Mouse (Mus musculus): ENCODE results near the gene Cpne9. TPM values are rescaled to one million over a fixed set of nuclear protein-coding genes. Genes with fewer than 3 reads are reported as not detected.

Cpne9 gene
- polyA plus RNA-seq, 1 experiment from 2014 or later, result not detected

GRCm38 (mm10) chr6:113250786-113251185 lies 31.3 kb upstream of the Cpne9 start:
- ATAC-seq (replicated peaks; ENCODE audit: low FRiP score, low read depth) (no peak), DNase-seq (ENCODE audit: low spot score) (no peak)
- TF ChIP-seq CTCF (IDR thresholded peaks at IDR 0.05; ENCODE audit: low read depth), result no peak
- WGBS, result 84% methylated on average over 5 of the region's 5 CpGs
- no peaks in the 10 kb centered on the region for H3K27me3 ChIP-seq (ENCODE audit: insufficient read depth, low read length)
- H3K36me3 ChIP-seq (ENCODE audit: insufficient read depth, low read length), result peaks cover 37% of the 10 kb centered on the region
- H3K4me2 ChIP-seq (ENCODE audit: low read length), result no peak overlapping the region
- no peak overlapping the region for H3K4me3 ChIP-seq (replicated peaks; ENCODE audit: low read depth, low read length)
- H3K4me1 ChIP-seq (replicated peaks; ENCODE audit: insufficient read depth, low read length), result no peaks in the 10 kb centered on the region
- H3K27ac ChIP-seq, result no peak overlapping the region
- no peaks in the 10 kb centered on the region for H3K9me3 ChIP-seq (replicated peaks; ENCODE audit: low read length)
- no peak overlapping the region for H3K9ac ChIP-seq (ENCODE audit: low read depth, low read length)

- Histone ChIP-seq H3K4me1 (replicated peaks; ENCODE audit: insufficient read depth, low read length) (no peaks in the 10 kb centered on the region), H3K4me3 (replicated peaks; ENCODE audit: low read depth, low read length) (no peak overlapping the region), H3K9ac (ENCODE audit: low read depth, low read length) (no peak overlapping the region), H3K36me3 (ENCODE audit: insufficient read depth, low read length) (peaks cover 43% of the 10 kb centered on the region), H3K4me2 (ENCODE audit: low read length) (no peak overlapping the region), H3K27me3 (ENCODE audit: insufficient read depth, low read length) (no peaks in the 10 kb centered on the region), H3K27ac (no peak overlapping the region), H3K9me3 (replicated peaks; ENCODE audit: low read length) (no peaks in the 10 kb centered on the region)
- DNase-seq (ENCODE audit: low spot score), result no peak
- ATAC-seq (replicated peaks; ENCODE audit: low FRiP score, low read depth), result no peak
- peak; percentile 28; the same call in 1 of the 2 replicates for TF ChIP-seq CTCF (IDR thresholded peaks at IDR 0.05; ENCODE audit: low read depth)
Measured at GRCm38 (mm10) chr6:113251921-113252320, 30.2 kb upstream of the Cpne9 start.

- H3K27me3 ChIP-seq (ENCODE audit: insufficient read depth, low read length), result no peaks in the 10 kb centered on the region
- H3K4me3 ChIP-seq (replicated peaks; ENCODE audit: low read depth, low read length), result no peak overlapping the region
- no peak overlapping the region for H3K4me2 ChIP-seq (ENCODE audit: low read length)
- no peak overlapping the region for H3K9ac ChIP-seq (ENCODE audit: low read depth, low read length)
- no peak for TF ChIP-seq CTCF (IDR thresholded peaks at IDR 0.05; ENCODE audit: low read depth)
- H3K36me3 ChIP-seq (ENCODE audit: insufficient read depth, low read length), result peaks cover 51% of the 10 kb centered on the region
- H3K4me1 ChIP-seq (replicated peaks; ENCODE audit: insufficient read depth, low read length), result no peaks in the 10 kb centered on the region
- H3K27ac ChIP-seq, result no peak overlapping the region
- DNase-seq (ENCODE audit: low spot score) (no peak), ATAC-seq (replicated peaks; ENCODE audit: low FRiP score, low read depth) (no peak)
- no peaks in the 10 kb centered on the region for H3K9me3 ChIP-seq (replicated peaks; ENCODE audit: low read length)
Measured at GRCm38 (mm10) chr6:113254899-113255298, 27.2 kb upstream of the Cpne9 start.

- Histone ChIP-seq H3K27ac (no peak overlapping the region), H3K36me3 (ENCODE audit: insufficient read depth, low read length) (peaks cover 60% of the 10 kb centered on the region), H3K9me3 (replicated peaks; ENCODE audit: low read length) (no peaks in the 10 kb centered on the region), H3K27me3 (ENCODE audit: insufficient read depth, low read length) (no peaks in the 10 kb centered on the region), H3K4me2 (ENCODE audit: low read length) (no peak overlapping the region), H3K4me3 (replicated peaks; ENCODE audit: low read depth, low read length) (no peak overlapping the region), H3K4me1 (replicated peaks; ENCODE audit: insufficient read depth, low read length) (no peaks in the 10 kb centered on the region), H3K9ac (ENCODE audit: low read depth, low read length) (no peak overlapping the region)
- TF ChIP-seq CTCF (IDR thresholded peaks at IDR 0.05; ENCODE audit: low read depth), result peak; percentile 20; the same call in 1 of the 2 replicates
- 84% methylated on average over 8 of the region's 8 CpGs for WGBS
- DNase-seq (ENCODE audit: low spot score) (no peak), ATAC-seq (replicated peaks; ENCODE audit: low FRiP score, low read depth) (no peak)
Measured at GRCm38 (mm10) chr6:113261174-113261858, 20.8 kb upstream of the Cpne9 start.

GRCm38 (mm10) chr6:113263531-113263930 lies 18.6 kb upstream of the Cpne9 start:
- no peak for TF ChIP-seq CTCF (IDR thresholded peaks at IDR 0.05; ENCODE audit: low read depth)
- Histone ChIP-seq H3K27me3 (ENCODE audit: insufficient read depth, low read length) (no peaks in the 10 kb centered on the region), H3K4me2 (ENCODE audit: low read length) (no peak overlapping the region), H3K9ac (ENCODE audit: low read depth, low read length) (no peak overlapping the region), H3K4me1 (replicated peaks; ENCODE audit: insufficient read depth, low read length) (no peaks in the 10 kb centered on the region), H3K27ac (no peak overlapping the region), H3K9me3 (replicated peaks; ENCODE audit: low read length) (no peaks in the 10 kb centered on the region), H3K36me3 (ENCODE audit: insufficient read depth, low read length) (peaks cover 65% of the 10 kb centered on the region), H3K4me3 (replicated peaks; ENCODE audit: low read depth, low read length) (no peak overlapping the region)
- WGBS, result 78% methylated on average over 6 of the region's 6 CpGs
- ATAC-seq (replicated peaks; ENCODE audit: low FRiP score, low read depth), result no peak
- DNase-seq (ENCODE audit: low spot score), result no peak

- H3K36me3 ChIP-seq (ENCODE audit: insufficient read depth, low read length), result peaks cover 66% of the 10 kb centered on the region
Measured at GRCm38 (mm10) chr6:113264429-113264828, 17.7 kb upstream of the Cpne9 start.

More at GRCm38 (mm10) chr6:113264429-113264828, 17.7 kb upstream of the Cpne9 start:
- DNase-seq (ENCODE audit: low spot score) (no peak), ATAC-seq (replicated peaks; ENCODE audit: low FRiP score, low read depth) (no peak)
- H3K9me3 ChIP-seq (replicated peaks; ENCODE audit: low read length), result no peaks in the 10 kb centered on the region
- no peaks in the 10 kb centered on the region for H3K27me3 ChIP-seq (ENCODE audit: insufficient read depth, low read length)
- H3K4me2 ChIP-seq (ENCODE audit: low read length), result no peak overlapping the region
- H3K4me3 ChIP-seq (replicated peaks; ENCODE audit: low read depth, low read length), result no peak overlapping the region
- no peaks in the 10 kb centered on the region for H3K4me1 ChIP-seq (replicated peaks; ENCODE audit: insufficient read depth, low read length)
- H3K27ac ChIP-seq, result no peak overlapping the region
- no peak overlapping the region for H3K9ac ChIP-seq (ENCODE audit: low read depth, low read length)
- 92% methylated on average over 8 of the region's 8 CpGs for WGBS
- no peak for TF ChIP-seq CTCF (IDR thresholded peaks at IDR 0.05; ENCODE audit: low read depth)
